Mouse (Mus musculus): ENCODE results near the gene Dcaf5.

DNA sequence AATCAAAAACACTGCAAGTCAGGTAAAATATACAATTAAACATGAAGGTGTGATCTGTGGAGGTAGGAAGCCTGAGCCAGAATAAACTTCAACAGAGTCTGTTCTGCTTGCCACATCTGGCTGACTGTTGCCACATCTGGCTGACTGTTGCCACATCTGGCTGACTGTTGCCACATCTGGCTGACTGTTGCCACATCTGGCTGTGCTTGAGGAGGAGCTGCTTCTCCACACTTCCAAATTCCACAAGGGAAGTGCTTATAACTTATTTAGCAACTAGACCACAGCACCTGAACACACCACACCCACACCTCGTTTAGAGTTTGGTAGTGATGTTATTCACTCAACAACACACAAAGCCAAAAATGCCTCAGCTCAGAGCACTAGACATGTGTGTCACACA lies 74.7 kb downstream of the Dcaf5 start:
- no peak for TF ChIP-seq POLR2A (IDR thresholded peaks at IDR 0.05; ENCODE audit: borderline replicate concordance, control insufficient read depth, low read depth, low read length)
- no peak for TF ChIP-seq CTCF (IDR thresholded peaks at IDR 0.05; ENCODE audit: control insufficient read depth, insufficient read depth, low read length)

Measured in bone marrow, adult 2 months (tissue).